Mouse (Mus musculus) WW6 (cell line): Measurements from ENCODE around the gene Qrfp.

Experiments used
- DNase-seq: peaks from one replicate; pipeline ENCODE4 v3.0.0-alpha.2; 2013; ENCODE audit warnings: low read depth, low spot score

Gene Qrfp

DNA sequence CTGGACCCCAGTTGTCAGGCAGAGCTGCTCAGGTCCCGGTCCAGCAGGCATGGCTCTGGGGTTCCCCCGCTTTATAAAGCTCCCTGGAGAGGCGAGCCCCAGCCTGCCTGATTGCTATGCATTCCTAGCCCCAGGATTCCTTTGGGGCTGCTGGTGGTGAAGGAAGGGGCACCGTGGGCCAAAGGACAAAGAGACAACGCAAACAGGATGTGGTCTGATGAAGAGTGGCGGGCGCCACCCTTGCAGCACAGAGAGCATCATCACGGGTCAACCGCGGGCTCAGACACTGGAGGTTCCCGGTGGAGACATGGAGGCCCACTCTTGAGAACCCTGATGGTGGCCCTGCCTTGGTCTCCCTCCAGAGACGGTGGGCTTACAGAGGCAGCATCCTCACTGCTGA is at the start of gene Qrfp:
Qrfp (minus strand) TSS at position 137 of the 400 bp plus-strand sequence.
- DNase-seq = no peak

DNA sequence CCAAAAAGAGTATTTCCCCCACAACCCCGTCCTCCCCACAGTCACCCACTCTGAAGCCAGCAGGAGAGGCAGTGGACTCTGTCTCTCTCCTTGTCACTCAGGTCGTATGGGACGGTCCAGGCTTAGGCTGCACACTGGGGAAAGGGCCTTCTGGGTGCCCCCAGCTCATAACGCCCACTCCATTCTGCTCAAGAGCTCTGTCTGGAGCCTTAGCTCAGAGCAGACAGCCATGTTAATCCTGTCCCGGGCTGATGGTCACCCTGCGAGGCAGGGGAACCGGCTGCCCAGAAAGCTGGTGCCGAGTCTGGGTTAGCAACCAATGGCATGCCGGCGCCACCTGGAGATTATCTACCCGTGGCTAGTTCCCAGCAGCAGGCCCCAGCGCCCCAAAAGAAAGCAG is 48.1 kb upstream of the Qrfp start:
- no peak for DNase-seq

DNA sequence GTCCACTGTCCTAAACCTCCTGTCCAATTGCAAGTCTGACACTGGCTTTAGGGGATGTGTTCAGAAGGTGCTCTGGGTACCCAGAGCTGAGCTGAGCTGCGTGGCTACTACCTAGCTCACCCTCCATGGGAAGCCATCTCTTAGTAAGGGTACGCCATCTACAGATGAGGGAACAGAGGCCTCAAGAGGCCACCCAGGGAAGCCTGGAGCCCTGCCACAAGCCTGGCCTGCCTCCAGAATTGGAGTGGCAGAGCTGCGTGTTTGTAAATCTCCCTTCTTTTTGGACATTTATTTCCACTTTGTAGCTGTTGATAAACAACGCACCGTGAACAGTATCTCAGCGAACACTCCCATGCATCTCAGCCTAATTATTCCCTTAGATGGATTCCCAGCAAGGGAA is 46.8 kb upstream of the Qrfp start:
- DNase-seq = no peak

DNA sequence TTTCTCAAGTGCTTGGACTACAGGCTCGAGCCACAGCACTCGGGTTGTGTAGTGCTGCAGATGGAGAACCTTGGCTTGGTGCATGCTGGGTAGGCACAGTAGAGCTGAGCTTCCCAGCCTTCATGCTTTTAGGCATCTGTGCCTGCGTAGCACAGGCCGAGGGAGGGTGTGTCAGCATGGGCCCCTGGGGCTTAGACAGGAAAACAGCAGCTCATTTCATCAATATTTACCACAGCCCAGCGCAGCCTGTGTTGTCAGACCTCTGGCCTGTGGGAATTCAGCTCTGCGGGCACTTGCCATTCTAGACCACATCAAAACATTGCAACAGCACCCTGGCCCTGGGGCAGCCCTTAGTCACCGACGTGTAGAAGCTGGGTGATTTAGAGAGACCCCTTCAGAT is 45.6 kb upstream of the Qrfp start:
- DNase-seq = no peak

DNA sequence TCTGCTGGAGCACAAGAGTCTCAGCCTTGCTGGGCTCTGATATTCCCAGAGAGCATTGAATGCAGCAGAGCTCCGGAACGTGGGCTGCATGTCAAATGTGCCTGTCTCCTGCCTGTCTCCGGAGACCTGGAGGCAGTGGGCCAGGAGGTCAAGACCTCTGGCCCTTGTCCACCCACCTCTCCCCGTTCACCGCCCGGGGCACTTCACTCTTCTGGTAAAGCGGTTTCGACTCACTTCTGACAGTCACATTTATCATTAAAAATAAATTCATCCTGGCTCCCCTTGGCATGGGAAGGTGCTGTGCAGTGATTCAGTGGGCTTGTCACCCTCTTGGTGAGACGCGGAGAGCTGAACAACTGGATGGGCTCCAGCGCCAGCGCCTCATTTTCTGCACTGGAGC is 39.8 kb upstream of the Qrfp start:
- DNase-seq = no peak

DNA sequence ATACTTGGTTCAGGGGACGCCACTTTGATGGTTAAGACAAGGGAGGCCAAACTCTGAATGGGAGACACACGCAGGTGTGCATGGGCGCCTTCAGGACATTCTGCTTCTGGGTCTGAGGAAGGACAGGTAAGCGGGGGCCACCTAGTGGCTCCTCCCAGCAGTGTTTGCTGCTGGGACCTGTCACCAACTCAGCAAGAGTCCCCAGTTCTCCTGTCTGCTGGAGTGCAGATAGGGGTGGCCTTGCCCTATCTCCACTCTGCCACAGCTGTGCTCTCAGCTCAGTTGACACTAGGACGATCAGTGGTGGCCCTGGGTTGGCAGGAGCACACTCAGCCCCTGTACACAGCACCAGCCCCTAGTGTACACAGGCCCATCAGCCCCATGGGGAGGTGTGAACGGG is 37.5 kb upstream of the Qrfp start:
- DNase-seq = no peak

DNA sequence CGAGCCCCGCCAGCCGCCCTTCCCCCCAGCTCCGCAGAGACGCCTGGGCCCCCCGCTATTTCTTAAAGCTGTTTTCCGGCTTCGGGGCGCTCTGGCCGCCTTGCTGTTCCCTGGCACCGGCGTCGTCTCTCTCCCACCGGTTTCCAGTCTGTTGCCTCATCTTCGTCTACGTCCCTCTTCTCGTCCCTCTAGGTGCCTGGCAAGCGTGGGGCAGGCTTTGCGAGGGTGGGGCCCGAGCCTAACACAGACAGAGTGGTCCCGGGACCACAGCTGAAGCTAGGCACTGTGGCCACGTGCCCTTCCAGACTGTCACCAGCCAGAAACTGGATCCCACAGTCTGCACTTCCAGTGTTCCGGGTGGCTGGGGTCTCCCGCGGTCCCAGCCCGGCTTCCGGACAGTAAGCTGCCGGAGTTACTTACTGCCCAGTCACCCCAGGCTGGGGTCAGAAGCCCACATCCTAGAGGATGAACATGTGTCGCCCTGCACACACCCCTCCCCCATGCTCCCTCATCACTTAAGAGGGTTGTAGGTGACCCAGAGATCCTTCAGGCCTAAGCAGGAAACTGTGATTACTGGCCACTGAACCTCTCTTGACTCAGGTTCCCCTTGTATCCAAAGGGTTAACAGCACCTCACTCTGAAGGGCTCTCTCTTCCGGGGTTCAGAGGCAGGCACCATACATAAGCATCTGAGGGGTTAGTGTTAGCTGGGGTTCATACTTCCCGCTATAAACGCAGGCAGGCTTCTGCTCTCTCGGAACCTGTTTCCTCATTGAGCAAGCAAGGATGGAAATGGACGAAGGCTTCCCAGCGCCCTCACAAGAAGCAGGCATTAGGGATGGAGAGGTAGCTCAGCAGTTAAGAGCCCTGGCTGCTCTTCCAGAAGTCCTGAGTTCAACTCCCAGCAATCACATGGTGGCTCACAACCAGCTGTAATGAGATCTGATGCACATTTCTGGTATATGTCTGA is 36.6 kb upstream of the Qrfp start:
- no peak for DNase-seq

DNA sequence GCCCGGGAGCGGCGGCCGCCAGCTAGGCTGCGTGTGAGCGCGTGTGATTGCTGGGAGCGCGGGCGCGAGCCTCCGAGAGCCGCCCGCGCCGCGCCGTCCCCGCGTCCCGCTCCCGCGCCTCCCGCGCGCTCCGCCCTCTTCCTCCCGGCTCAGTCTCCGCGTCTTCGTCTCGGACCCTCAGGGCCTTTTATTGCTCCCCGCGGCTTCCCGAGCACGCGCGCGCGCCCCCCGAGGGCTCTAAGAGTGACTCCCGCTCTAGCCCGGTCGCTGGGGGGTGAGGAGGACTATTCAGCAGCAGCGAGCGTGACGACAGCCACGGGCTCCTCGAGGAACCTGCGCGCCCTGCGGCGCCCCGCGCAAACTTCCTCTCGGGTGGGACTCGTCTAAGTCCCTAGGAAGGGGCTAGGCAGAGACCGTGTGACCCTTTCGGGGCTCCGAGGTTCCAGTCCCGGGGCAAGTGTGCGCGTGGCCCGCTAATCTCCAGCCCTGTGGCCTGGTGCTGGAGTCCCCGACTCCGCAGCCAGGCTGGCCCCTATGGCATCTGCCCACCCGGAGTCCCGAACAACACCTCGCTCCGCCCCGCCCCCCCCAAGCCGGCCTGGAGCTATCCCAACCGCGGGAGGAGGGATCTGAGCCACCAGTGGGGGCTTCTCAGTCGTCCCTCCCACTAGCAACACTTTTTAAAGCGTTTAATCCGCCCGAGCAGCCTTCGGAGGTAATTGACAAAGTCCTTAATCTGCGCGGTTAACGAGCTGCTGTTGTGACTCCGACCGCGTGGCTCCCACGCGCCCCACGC is 35.7 kb upstream of the Qrfp start, which contains the start of gene Fibcd1:
Fibcd1 (minus strand) TSS at position 110 of the 796 bp plus-strand sequence.
- DNase-seq = no peak

DNA sequence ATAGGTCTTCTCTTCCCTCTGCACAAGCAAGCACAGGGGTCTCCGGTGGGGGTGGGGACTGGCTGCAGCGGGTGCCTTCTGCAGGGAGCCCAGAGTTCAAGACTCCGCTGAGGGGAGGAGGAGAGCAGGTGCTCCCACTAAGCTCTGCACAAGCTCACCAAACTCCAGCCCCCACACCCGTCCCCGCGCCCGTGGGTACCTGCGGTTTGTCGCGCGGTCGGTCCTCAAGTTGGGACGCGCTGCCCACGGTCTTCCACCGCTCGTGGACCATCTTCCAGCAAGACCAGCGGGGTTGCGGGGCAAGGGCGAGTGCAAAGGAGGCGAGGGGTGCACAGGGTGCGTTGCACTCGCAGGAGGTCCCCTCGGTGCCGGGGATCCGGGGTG is 35.1 kb upstream of the Qrfp start:
- DNase-seq = no peak

DNA sequence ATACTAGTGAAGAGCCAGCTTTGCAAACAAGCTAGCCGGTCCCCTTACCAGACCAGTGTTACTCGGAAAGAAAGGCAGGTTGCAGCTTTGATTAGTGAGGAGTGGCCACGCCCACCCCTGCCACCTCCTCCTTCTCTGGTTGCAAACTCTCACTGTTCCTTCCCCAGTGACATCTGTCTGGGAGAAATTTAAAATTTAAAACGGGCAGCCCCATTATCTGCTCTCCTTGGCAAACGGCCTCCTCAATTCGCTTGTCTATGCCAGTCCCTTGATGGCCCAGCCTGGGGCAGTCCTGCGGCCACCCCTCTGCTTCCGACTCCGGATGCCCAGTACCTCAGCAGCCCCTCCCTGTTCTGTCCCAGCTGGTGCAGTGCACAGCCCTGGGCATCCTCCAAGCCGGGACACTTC is 34.4 kb upstream of the Qrfp start:
- no peak for DNase-seq

DNA sequence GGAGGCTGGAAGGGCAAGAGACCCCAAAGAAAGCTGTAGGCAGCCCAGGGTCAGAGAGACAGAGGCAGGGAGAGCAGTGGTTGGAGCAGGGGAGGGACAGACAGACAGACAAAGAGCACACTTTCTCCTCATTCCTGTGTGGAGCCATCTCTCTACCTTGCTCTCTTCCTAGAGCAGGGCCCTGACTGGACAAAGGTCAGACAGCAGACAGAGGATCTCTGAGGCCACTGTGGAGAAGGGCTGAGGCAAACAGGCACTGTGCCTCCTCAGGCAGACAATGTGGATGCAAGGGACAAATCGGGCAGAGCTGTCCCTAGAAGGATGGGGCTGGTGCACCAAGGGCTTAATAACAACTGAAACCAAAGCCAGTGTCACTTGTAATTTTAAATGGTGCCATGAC is 28.5 kb upstream of the Qrfp start:
- DNase-seq = no peak

DNA sequence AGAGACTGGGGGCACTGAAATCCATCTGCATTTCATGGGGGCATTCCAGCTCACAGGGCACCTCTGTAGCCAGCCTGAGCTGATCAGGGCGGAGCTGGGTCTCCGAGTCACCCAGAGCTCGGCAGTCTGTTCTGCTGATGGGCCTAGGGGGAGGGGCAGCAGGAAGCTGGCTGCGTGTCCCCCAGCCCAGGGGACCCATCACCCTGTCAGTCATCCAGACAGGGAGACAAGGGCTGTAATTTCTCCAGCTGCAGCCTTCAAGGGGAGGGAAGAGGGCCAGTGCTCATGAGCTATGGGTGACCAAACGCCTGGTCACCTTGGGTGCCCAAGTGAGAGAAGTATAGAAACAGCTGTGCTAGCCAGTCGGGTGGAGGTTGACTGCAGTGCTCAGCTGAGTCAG is 26.6 kb upstream of the Qrfp start:
- DNase-seq = no peak

DNA sequence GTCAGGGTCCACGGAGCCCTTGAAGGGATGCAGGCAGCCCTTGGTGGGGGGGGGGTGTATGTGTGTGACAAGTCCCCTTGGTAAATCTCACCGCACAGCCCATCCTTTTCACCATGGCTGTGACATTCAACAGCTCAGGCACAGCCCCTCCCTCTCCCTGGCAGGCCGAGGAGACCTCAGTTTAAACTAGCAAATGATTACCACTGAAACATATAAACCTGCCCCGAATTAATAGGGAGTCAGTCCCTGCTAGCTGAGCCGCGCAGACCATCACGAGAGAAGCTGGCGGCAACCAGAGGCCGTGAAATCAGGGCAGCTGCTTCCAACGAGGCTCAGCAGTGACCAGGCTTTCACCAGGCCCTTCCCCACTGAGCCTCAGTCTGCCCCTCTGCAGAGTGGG is 25.7 kb upstream of the Qrfp start:
- DNase-seq = no peak

DNA sequence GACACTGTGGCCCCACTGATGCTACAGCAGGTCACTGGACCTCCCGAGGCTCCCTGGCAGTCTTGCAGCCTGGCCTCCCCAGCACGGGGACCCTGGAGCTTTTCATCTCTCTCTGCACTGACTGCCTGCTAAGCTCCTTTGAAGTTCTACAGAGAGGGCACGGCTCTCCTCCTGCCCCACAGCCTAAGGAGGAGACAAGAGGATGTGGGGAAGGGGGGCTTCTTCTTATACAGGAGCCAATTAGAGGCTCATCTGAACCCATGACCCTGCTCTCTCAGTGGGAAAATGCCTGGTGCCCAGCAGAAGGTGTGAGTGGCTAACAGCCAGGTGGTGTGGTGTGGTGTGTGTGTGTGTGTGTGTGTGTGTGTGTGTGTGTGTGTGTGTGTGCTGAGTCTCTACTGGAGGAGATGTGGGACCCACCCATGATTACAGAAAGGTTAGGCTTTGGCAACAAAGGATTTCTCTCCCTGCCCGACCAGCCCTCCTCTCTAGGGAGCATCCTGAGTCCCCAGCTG is 18.0 kb upstream of the Qrfp start:
- DNase-seq = no peak

DNA sequence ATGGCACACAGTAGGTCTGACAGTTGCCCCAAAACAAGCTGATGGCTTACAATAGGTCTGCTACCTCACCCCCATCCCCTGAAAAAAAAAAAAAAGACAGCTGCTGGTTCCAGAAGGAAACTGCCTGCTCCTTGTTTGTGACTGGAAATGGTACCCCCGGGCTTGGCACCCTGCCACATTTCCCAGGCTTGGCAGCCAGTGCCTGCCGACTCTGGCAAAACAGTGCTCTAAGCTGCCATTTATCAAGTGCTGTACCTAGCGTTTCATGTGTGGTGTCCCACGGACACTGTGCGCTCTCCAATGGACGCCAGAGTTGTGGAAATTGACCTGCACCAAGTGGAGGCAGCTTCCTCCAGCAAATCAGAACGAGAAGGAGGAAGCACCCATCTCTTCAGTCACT is 17.5 kb upstream of the Qrfp start:
- no peak for DNase-seq

DNA sequence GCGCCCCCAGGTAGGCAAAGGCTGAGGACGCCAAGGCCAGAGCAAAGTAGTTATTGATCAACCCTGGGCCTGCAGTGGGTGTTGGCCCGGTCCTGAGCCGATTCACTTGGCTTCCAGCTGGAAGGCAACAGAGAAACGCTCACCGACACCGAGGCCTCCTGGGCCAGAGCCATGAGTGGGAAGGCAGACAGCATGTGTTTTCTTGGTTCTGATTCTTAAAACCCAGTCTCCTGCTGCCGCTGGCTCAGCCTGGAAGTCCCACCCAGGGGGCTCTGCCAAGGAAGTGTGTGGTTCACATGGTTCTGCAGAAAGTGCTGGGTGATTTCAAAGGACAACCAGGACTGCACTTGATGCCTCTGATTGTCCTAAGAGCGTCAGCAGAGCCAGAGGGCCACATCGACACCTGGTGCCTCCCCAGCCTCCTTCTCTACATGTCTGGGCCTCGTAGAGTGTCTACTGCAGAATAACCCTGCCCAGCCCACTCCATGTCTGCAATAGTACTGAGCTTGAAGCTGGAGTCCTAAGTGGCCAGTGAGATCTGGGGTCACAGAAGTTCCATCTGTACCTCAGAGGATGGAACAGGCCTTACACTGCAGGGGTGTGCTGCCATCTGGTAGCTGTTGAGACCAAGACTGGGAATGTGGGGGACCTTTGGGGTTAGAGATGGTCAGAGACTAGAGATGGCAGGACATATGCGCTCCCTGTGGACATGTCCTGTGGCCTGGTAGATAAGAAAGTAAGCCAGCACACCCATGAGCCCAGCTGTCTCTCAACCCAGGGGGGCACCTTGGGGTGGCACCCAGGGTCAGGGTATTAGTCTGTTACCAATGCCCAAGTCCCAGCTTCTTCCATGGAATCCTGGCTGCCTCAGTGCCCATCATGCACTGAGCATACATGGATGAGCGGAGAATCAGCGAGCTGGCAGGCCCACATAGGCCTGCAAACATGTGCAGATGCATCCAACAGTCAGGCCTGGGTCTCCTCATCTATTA is 16.0 kb upstream of the Qrfp start:
- DNase-seq = no peak

DNA sequence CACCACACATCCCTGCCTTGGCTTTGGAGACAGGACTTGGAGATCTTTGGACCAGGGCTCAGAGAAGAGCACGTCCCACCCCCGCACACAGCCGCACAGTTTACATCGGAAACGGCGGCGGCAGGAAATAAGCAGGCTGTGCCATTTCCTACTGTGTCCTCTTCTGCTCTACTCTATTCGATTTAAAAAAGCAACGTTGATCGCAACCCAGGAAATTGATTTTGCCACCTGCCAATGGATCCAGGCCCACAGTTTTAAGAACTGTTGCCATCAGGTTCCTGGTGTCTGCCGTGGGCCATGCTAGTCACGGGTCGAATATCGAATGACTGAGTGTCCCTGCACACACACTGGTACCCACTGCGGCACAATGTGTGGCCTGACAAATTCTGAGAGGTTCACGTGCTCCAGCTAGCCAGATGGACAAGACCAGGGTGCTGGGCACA is 15.1 kb upstream of the Qrfp start:
- no peak for DNase-seq

DNA sequence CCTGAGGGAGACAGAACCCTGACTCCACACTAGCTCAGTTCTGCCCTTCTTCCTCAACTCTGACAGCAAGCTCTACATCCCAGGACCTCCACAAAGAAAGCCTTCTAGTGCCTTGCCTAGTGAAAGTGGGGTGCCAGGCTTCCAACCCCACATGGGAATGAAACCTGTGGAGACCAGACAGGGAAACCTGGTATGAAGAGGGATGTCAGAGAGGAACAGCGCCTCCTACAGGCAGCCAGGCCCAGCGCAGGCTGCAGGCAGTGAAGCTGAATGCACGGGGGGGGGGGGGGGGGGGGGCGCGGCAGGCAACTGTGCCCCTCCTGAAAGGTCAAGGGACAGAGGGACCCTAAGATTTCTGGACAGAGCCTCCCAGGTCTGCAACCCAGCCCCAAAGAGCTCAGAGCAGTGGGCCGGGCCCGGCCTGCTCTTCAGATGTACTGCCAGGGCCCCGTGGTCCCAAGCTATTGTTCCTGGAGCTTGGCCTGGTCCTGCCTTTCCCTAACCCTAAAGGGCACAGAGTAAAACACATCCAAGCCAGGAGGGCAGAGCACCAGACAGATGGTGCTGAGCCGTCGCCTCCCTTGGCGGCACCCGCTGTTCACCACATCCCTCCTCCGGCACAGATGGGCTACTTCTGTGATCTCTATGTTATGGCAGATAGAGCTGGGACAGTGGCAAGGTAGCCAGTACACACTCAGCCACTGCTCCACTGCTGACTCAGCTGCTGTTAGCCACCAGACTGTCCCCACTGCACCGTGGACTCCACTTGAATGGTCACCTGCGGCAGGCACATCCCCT is 13.8 kb upstream of the Qrfp start:
- DNase-seq = no peak

DNA sequence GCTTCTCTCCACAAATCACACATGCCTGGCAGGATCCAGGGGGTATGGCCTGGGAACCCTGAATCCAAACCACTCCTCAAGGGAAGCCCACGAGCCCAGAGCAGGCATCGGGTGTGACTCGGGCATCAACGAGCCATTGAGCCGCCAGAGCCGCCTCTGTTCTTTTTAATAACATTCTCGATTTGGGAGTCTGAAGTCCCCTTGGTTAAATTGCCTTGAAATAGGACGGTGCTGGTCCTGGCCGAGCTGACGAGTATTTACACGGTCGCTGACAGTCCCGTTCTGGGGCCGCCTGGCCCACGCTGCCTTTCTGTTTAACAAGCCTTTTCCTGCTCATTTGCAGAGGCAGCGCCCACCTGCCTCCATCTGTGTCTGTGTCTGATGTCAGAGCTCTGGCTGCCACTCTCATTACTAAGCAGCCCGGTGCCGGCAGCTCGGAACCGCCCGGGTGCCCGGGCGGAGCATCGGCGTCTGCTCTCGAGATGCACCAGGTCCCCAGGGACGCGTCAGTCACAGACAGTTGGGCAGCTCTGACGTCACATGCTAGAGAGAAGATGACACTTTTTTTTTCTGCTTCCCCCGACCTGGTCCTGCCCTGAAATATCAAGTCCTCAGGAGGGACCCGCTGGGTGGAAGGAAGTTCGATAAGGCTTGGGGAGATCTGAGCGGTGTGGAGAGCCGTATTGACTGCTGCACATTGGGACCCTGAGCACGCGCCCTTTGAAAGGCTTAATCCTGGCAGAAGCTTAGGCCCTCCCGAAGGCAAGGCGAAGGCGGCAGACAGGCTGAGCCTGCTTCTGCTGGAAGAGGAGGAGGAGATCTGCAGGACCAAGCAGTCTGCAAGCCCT is 12.4 kb upstream of the Qrfp start:
- no peak for DNase-seq
